Mouse (Mus musculus) hindlimb bud, embryonic 11.5 days (tissue): ENCODE measurements around the gene Tbc1d22b.
"Not testable (repeated sequence)": the region's sequence is repeated elsewhere in the genome, so short reads cannot be mapped to it uniquely, and the experiment has no call there.

Source experiments
- DNase-seq: peaks from one replicate; pipeline ENCODE4 v3.0.0-alpha.2; 2012; ENCODE audit warnings: low read depth, low spot score; ENCODE audit errors: extremely low spot score

The Tbc1d22b gene

GRCm38 (mm10) chr17:29549543-29550428, at the start of gene Tbc1d22b, which contains the start of gene Gm17657:
Gene Tbc1d22b, plus strand, starts transcription at chr17:29549785.
Gene Gm17657, minus strand, starts transcription at chr17:29549638.
- DNase-seq = peak; percentile 73

- DNase-seq = no peak
Observed at GRCm38 (mm10) chr17:29500243-29500740, 49.3 kb upstream of the Tbc1d22b start.

GRCm38 (mm10) chr17:29500802-29501469, 48.6 kb upstream of the Tbc1d22b start:
- DNase-seq = no peak

GRCm38 (mm10) chr17:29502005-29502668, 47.4 kb upstream of the Tbc1d22b start:
- DNase-seq = no peak

GRCm38 (mm10) chr17:29502669-29503665, 46.6 kb upstream of the Tbc1d22b start:
- no peak for DNase-seq

- DNase-seq = no peak
Observed at GRCm38 (mm10) chr17:29503700-29504099, 45.9 kb upstream of the Tbc1d22b start.

- no peak for DNase-seq
Observed at GRCm38 (mm10) chr17:29508927-29509608, 40.5 kb upstream of the Tbc1d22b start.

GRCm38 (mm10) chr17:29510691-29511090, 38.9 kb upstream of the Tbc1d22b start:
- DNase-seq = no peak

GRCm38 (mm10) chr17:29513044-29513730, 36.4 kb upstream of the Tbc1d22b start:
- no peak for DNase-seq

- DNase-seq = peak; percentile 89
Observed at GRCm38 (mm10) chr17:29514435-29514834, 35.1 kb upstream of the Tbc1d22b start.

- not testable (repeated sequence) for DNase-seq
Observed at GRCm38 (mm10) chr17:29518665-29519064, 30.9 kb upstream of the Tbc1d22b start.

- DNase-seq = no peak
Observed at GRCm38 (mm10) chr17:29519731-29520130, 29.9 kb upstream of the Tbc1d22b start.

- no peak for DNase-seq
Observed at GRCm38 (mm10) chr17:29525613-29526012, 24.0 kb upstream of the Tbc1d22b start.

- DNase-seq = no peak
Observed at GRCm38 (mm10) chr17:29528568-29529187, 20.9 kb upstream of the Tbc1d22b start.

GRCm38 (mm10) chr17:29530508-29530907, 19.1 kb upstream of the Tbc1d22b start:
- no peak for DNase-seq

GRCm38 (mm10) chr17:29531278-29531677, 18.3 kb upstream of the Tbc1d22b start:
- no peak for DNase-seq

GRCm38 (mm10) chr17:29531757-29532384, 17.7 kb upstream of the Tbc1d22b start:
- no peak for DNase-seq

GRCm38 (mm10) chr17:29533866-29534265, 15.7 kb upstream of the Tbc1d22b start:
- DNase-seq = no peak
